Mouse (Mus musculus) B cell, adult 62 days (primary cell): ENCODE results near the gene Serpinb6e. TPM values are rescaled to one million over a fixed set of nuclear protein-coding genes. Genes with fewer than 3 reads are reported as not detected.

Source experiments
- total RNA-seq: library from RNA; stranded (reverse); gene quantifications from 4 replicates; pipeline ENCODE4 v1.2.4, GENCODE M21; 2023

The Serpinb6e gene
- total RNA-seq: not detected in 4 replicates

GRCm38 (mm10) chr13:33843308-33843707 lies at the start of gene Serpinb6e:
TSS of gene Serpinb6e (minus strand) at chr13:33843408.

Other genes with a start within 250 kb of the Serpinb6e start
- gene Serpinb6d, start 182.0 kb downstream of the Serpinb6e start, total RNA-seq: not detected in 4 replicates
- gene Serpinb6c, start 62.3 kb upstream of the Serpinb6e start, total RNA-seq: not detected in 4 replicates
- 1.6 to 4.4 TPM (median 2.7 TPM) in 4 replicates for gene Nqo2, start 121.3 kb upstream of the Serpinb6e start, total RNA-seq
- gene Ripk1, start 159.0 kb upstream of the Serpinb6e start, total RNA-seq: 44.4 to 46.7 TPM (median 45.7 TPM) in 4 replicates
- 12.6 to 15.5 TPM (median 12.9 TPM) in 4 replicates for gene Serpinb6a, start 159.4 kb upstream of the Serpinb6e start, total RNA-seq
- gene Bphl, start 194.2 kb upstream of the Serpinb6e start, total RNA-seq: 8.4 to 15.2 TPM (median 14.4 TPM) in 4 replicates
- 11.8 to 16.2 TPM (median 14.6 TPM) in 4 replicates for gene Tubb2a, start 234.6 kb upstream of the Serpinb6e start, total RNA-seq